In genomic region chr14:74990504-74990903, GRCm38 (mm10) we compare ENCODE assay signal across 7 mouse cellular contexts. TPM values are rescaled to one million over a fixed set of nuclear protein-coding genes. Genes with fewer than 3 reads are reported as not detected.
A peak's percentile ranks its signal among the peaks of the same experiment; 100 is the strongest.
DNase-seq lines count a peak whose midpoint lies in the region; ATAC-seq and TF ChIP-seq lines count a peak whose summit lies in the region.

No protein-coding gene starts in this region.

- DNase-seq in left cerebral cortex, adult 2 months (ENCODE audit: extremely low spot score in 1 of 2, low spot score in 2 of 2), result no peak
- DNase-seq in left cerebral cortex, postnatal 4 days, result no peak
- DNase-seq in ES-CJ7 (ENCODE audit: low read depth, low spot score), result peak; percentile 54
- DNase-seq in brain, embryonic 14.5 days (ENCODE audit: low read depth), result peak; percentile 81
- DNase-seq in forebrain, postnatal 0 days, result peak; percentile 77
- no peak for DNase-seq in testis, postnatal 10 days (ENCODE audit: low spot score)

- no peaks in the 10 kb centered on the region for H3K9me3 ChIP-seq in forebrain, postnatal 0 days (ENCODE audit: low read length)

- intact Hi-C loops in left cerebral cortex, adult 2 months (cut with DNase I), result loop anchor here (1.0 to 2.0 kb wide), 2 partner anchors 44 to 226 kb away; partner anchors contain the start of gene Lrch1
- intact Hi-C loops in left cerebral cortex, postnatal 4 days (cut with DNase I), result no loop called here

- no peaks in the 10 kb centered on the region for H3K36me3 ChIP-seq in forebrain, postnatal 0 days (ENCODE audit: insufficient read depth)

- no peaks in the 10 kb centered on the region for H3K27me3 ChIP-seq in forebrain, postnatal 0 days (ENCODE audit: insufficient read depth, low read length)

- H3K27ac ChIP-seq in left cerebral cortex, adult 2 months, result no peak overlapping the region
- H3K27ac ChIP-seq in forebrain, postnatal 0 days (ENCODE audit: low read depth, low read length), result no peak overlapping the region

- no peak overlapping the region for H3K4me3 ChIP-seq in left cerebral cortex, adult 2 months
- no peak overlapping the region for H3K4me3 ChIP-seq in forebrain, postnatal 0 days (ENCODE audit: low read depth, low read length)

- WGBS in forebrain, postnatal 0 days, result 0% methylated on average over 1 of the region's 1 CpGs

- no peaks in the 10 kb centered on the region for H3K4me1 ChIP-seq in forebrain, postnatal 0 days (ENCODE audit: insufficient read depth)

- no peak overlapping the region for H3K9ac ChIP-seq in forebrain, postnatal 0 days

- H3K4me2 ChIP-seq in forebrain, postnatal 0 days (ENCODE audit: low read depth), result no peak overlapping the region

- TF ChIP-seq CTCF in left cerebral cortex, adult 2 months (IDR thresholded peaks at IDR 0.05), result peak; percentile 68
- peak; percentile 39; the same call in 1 of the 2 replicates for TF ChIP-seq CTCF in brain, embryonic 14.5 days (IDR thresholded peaks at IDR 0.05; ENCODE audit: borderline replicate concordance, extremely low read depth, insufficient read depth, insufficient read length)
- TF ChIP-seq CTCF in forebrain, postnatal 0 days (IDR thresholded peaks at IDR 0.05; ENCODE audit: low read depth), result peak; percentile 75

- ATAC-seq in forebrain, postnatal 0 days, result peak; percentile 60; the same call in 1 of the 2 replicates
- peak; percentile 90 for ATAC-seq in megakaryocyte, adult 5-6 weeks (ENCODE audit: poor library complexity, severe bottlenecking)

- no peak for TF ChIP-seq POLR2A in brain, embryonic 14.5 days (IDR thresholded peaks at IDR 0.05; ENCODE audit: borderline replicate concordance, extremely low read depth, insufficient read depth, insufficient read length, poor library complexity, severe bottlenecking)

RNA-seq across cellular contexts. Expression of gene Rubcnl, which starts 25.3 kb away (rescaled TPM):
- 1 to 10 TPM; 2.1 to 2.8 TPM for total RNA-seq in left cerebral cortex, adult 2 months (2021)
- under 1 TPM; 0.30 to 0.36 TPM for total RNA-seq in left cerebral cortex, postnatal 4 days (2021)
- polyA plus RNA-seq in brain, embryonic 14.5 days (2012; rRNA removed), result 0.16 and 0.25 TPM in 2 replicates
- 0.05 and 0.54 TPM in 2 replicates for total RNA-seq in forebrain, postnatal 0 days (2014; rRNA removed)
- 0.09 and 0.17 TPM in 2 replicates for polyA plus RNA-seq in forebrain, postnatal 0 days (2015; fragmentation: Nextera tagmentation; extraction: Ambion mirVana)
- 13.8 and 14.0 TPM in 2 replicates for total RNA-seq in megakaryocyte, adult 5-6 weeks (2015)
- total RNA-seq in megakaryocyte, adult 5-6 weeks (2017), result 15.7 and 17.5 TPM in 2 replicates

RNA-seq across cellular contexts. Expression of gene Lrch1, which starts 42.8 kb away (rescaled TPM):
- 10 to 100 TPM; 14.8 to 16.3 TPM for total RNA-seq in left cerebral cortex, adult 2 months (2021)
- 10 to 100 TPM; 40.9 to 43.4 TPM for total RNA-seq in left cerebral cortex, postnatal 4 days (2021)
- polyA plus RNA-seq in brain, embryonic 14.5 days (2012; rRNA removed), result 11.9 and 15.3 TPM in 2 replicates
- 12.6 and 20.8 TPM in 2 replicates for total RNA-seq in forebrain, postnatal 0 days (2014; rRNA removed)
- polyA plus RNA-seq in forebrain, postnatal 0 days (2015; fragmentation: Nextera tagmentation; extraction: Ambion mirVana), result 8.1 and 12.7 TPM in 2 replicates
- 16.8 and 19.5 TPM in 2 replicates for total RNA-seq in megakaryocyte, adult 5-6 weeks (2015)
- 17.2 and 18.2 TPM in 2 replicates for total RNA-seq in megakaryocyte, adult 5-6 weeks (2017)

Comparison
In these comparisons a context has a peak if more than half of its experiments do, and no peak if none do; other contexts are left out.
1. DNase-seq: peak in ES-CJ7 (single experiment), brain, embryonic 14.5 days (single experiment) and forebrain, postnatal 0 days (single experiment); none in left cerebral cortex, adult 2 months (0 of 2), left cerebral cortex, postnatal 4 days (single experiment) and testis, postnatal 10 days (single experiment).
2. Peak in every context shown above with its lines, with median percentiles within 50 percentile points of each other: CTCF ChIP-seq.